Mouse (Mus musculus): ENCODE data around the gene Sf3b4.
A peak's percentile ranks its signal among the peaks of the same experiment; 100 is the strongest.
"Not testable (repeated sequence)": the region's sequence is repeated elsewhere in the genome, so short reads cannot be mapped to it uniquely, and the experiment has no call there.

Sf3b4 gene

DNA sequence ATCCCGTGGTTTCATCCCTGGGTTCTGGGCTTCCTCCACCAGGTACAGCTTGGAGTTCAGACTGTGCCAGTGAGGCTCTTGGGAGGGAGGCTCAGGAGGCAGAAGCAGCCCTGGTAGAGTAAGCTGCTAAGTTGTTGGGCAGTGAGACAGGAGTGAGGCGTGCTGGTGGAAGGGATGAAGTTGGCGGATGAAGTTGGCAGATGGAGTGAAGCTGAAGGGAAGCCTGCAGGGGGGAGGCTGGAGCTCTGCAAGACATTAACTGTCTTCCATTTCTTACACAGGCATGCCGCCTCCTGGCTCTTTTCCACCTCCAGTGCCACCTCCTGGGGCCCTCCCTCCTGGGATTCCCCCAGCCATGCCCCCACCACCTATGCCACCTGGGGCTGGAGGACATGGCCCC lies 1.9 kb downstream of the Sf3b4 start:
- peak; percentile 50 for DNase-seq

DNA sequence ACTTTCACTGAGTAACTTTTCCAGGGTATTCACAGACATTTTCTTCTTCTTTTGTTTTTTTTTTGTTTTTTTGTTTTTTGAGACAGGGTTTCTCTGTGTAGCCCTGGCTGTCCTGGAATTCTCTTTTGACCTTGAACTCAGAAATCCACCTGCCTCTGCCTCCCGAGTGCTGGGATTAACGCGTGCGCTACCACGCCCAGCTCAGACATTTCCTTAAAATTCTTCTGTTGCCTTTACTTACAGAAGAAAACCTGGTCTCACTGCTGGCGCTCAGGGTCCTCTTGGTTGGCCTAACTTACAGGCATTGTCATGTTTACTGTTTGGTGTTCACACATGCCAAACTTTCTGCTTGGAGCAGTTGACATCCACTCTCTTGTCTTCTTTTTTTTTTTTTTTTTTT lies 3.1 kb downstream of the Sf3b4 start:
- DNase-seq, result no peak

DNA sequence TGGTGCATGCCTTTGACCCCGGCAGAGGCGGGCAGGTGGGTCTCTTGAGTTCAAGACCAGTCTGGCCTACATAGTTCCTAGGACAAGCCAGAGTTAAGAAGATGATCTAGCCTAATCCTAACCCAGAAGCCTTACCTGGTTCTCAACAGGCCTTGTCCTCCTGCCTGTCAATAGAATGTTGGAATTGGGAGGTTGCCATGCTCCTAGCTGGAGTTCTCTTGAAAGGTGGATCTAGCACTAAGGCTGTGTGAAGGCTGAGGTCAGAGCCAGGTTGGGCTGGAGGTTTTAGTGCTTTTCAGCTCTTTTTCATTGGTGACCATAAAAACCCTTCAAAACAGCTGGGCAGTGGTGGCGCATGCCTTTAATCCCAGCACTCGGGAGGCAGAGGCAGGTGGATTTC lies 6.3 kb downstream of the Sf3b4 start:
- no peak for DNase-seq

DNA sequence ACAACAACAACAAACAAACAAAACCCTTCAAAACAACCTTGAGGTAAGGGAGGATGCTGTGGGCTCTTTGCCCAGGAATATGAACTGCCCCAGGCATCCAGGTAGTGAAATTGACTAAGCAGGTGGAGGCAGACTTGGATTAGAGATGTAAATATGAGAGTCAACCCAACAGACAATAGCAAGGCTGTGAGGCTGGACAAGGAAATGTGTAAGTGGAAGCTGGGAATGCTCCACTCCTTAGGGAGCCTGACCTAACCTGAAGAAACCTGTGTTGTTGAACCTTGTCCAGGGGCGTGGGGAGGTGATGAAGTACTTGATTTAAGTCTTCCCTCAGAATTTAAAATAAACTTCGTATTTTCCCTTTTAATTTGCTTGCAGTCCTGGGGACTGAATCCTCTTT lies 6.8 kb downstream of the Sf3b4 start:
- DNase-seq, result no peak

DNA sequence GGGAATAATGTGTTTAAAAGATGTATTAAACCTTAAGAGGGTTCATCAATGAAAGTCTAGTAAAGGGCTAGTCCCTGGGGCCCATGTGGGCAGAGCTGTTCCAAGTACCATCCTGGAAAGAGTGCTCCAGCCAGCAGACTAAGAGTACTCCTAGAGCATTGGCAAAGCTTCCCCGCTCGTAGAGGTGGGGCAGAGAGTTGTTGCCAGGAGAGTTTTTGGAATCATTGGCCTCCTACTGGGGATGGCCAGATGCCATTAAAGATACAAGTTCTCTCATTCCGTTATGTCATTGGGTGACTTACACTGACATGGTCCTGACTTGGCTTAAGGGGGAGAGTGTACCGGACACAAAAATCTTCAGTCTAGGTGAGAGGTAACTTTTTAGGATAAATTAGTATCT lies 7.4 kb downstream of the Sf3b4 start:
- peak; percentile 68 for DNase-seq

DNA sequence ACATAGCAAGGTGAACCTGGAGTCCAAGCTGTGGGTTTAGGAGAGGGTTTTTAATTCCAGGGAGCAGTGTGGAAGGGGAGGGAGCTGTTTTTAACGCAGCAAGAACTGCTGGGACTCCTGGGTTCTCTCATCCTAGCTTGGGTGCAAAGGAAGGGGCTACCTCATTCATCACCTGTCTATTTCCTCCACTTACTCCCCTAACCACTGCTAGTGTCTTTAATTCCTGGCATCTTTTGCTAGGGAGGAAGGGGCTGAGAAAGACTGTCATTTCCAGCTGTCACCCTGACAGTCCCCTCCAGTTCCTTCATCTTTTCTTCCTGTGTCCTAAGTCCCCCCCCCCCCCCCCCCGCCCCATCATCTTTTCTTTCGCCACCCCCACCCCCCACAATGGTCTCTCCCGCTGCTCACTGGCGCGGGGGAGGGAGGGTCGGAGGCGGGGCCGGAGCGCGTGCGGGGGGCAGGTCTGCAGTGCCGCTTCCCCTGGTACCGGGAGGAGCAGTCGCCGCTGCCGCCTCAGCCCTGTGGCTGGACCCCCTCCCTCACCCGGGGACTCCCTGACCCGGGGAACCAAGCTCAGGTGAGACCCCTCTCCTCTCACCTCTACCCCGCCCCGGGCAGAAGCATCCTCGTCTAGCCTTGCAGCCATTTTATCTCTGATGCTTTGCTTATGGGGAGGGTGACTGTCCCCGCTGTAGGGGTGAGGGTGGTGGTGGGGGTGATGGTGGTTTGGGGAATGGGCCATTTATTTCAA lies 8.8 kb downstream of the Sf3b4 start, which contains the start of gene Sv2a:
TSS of gene Sv2a (plus strand) at position 425 of the 751 bp plus-strand sequence.
- peak; percentile 86 for DNase-seq

DNA sequence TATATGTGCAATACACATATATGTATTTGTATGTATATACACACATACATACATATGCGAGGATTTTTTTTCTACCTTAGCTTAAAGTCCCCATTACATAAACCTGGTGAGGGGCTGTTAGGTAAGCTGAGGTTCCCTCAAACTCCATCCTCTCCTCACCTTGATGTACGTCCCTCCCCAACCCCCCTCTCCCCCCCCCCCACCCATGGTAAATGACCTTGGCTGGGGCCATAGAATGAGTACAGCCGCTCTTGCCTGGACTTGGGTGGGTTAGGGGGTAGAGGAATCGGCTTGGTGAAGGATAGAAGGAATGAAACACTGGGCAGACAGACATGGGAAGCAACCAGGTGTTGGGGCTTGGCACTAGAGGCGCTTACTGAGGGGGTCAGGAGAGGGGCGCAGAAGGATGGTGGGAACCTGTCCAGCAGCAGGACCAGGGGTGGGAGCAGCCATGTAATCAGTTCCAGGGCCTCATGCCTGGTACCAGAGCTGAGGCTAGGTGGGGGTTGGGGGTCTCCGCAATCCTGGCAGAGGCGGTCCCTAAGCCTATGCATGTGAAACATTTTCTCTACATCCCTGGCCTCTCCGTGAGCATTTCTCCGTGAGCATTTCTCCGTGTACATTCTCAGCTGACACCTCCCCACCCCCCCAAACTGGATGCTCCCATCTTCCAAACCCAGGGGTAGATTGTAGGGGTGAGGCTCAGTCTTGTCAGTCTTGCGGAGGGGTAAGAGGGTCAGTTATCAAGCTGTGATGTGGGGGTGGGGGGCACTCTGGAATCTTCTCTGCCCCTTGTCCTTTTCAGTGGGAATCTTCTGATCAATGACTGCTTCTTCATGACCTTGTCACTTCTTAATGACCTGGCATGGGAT lies 9.6 kb downstream of the Sf3b4 start:
- DNase-seq, result peak; percentile 67

DNA sequence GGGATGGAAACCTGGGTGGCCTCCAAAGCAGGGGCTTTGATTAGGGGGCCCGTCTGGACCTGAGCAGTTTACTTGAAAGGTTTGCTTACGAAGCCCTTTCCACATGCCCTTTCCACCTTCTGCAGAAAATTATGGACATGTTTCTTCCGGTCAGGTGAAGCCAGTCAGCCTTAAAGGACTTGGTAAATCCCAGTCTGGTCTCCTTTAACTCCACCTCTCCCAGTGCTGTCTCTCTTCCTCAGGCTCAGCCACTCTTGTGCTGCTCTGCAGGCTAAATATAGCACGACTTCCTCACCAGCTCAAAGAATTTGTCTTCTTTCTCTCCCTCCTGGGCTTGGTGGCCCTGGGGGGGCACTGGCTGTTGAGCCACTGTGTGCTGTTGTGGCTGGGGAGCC lies 10.2 kb downstream of the Sf3b4 start:
- DNase-seq, result no peak

DNA sequence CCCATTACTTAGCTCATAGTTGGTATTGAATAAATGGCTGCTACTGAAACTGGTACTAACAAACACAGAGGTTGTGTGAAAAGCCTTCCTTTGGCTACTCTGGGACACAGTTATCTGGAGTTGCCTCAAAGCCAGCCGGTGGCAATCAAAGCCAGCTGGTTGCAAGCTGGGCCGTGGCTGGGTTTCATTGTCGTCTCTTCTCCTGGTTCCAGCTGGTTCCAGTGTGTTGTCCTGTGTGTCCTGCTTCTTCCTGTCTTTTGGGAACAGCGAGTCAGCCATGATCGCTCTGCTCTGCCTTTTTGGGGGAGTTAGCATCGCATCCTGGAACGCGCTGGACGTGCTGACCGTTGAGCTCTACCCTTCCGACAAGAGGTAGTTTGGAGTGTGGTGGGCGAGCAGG lies 20.8 kb downstream of the Sf3b4 start:
- no peak for DNase-seq

DNA sequence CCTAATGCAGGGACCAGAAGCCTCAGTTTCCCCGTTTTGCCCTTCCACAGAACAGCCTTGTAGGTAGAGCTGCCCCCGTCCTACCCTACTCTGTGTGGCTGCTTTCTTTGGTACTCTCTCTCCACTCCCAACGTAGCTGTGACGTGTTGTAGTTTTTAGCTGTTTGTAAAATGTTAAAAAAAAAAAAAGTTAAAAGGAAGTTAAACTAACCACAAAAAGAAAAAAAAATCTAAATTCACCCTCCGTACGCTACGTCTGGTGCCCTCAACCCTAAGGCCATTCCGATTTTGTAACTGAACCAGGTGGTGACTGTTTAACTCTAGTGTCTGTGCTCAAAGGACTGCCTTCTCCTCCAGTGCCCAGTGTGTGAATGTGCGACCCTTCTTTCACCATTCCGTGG lies 22.8 kb downstream of the Sf3b4 start:
- DNase-seq, result no peak

DNA sequence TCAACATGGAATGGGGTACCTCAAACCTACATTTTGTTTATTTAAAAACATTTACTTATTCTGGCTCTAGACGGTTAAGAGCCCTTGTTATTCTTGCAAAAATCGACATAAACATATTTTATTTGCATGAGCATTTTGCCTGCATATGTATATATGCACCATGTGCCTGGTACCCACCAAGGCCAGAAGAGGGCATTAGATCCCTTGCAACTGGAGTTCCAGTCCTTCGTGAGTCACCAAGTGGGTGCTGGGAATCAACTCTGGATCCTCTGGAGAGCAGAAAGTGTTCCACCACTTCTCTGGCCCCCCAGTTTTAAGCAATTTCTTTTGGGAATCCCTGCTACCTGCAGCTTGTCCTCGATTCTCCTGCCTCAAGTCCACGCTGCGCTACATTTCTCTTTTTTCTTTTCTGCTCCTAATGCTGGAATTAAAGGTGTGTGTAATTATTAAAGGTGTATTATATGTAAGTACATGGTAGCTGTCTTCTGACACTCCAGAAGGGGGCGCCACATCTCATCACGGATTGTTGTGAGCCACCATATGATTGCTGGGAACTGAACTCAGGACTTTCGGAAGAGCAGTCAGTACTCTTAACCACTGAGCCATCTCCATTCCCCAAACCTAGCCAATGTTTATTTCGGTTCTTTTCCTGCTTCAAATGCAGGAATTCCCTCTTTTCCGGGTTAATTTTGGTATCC lies 23.6 kb downstream of the Sf3b4 start:
- no peak for DNase-seq

DNA sequence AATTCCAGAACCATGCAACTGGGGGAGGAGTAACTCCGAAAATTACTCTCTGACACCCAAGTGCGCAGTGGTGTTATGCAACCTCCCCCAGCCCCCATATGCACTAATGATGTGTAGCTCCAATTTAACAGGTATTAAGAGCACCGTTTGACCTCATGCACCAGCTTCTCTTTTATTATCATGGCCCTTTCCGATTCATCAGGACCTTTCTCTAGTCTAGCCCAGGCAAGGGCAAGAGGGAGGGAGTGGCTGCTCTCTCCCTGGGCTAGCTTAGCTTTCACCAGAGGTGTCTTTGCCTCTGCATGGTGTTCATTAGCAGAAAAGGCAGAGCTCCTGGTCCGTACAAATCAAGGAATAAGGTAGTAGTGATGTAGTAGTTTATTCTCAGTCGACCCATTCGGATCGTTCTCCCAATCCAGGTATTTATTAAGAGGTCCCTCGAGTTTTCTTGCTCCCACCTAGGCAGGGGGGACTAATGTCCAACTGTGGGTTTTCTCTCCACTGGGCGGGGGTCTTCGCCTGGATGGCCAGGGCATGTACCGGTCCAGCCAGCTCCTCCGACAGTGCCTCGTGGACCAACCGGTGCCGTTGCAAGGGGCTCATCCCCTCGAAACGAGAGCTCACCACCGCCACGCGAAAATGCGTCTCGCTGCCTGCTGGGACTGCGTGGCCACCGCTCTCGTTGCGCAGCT lies 24.5 kb downstream of the Sf3b4 start:
- no peak for DNase-seq

DNA sequence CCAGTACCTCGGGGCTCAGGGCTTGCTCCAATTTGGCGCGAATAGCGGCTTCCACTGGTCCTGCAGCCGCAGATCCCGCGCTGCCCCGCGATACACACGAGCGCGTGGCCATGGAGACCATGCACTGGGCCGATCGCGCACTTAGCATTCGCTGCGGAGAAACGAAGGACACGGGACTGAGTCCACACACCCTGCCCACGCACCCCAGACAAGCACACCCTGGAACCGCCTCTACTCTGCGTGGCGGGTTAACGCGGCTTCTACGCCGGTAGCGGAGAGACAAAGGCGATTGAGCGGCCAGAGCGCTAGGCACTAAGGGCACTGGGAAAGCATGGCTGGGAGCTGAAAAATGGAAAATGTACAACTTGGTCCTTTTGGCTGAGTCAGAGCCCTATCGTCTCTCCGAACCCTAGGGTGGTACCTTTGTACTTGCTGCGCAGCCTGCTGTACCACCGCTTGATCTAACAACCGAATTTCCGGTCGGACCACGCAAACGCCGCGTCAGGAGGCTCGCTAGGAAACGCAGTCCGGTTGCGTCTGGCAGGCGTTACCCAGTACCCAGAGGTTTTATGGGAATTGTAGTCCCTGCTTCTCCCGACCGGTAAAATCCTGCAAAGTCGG lies 25.1 kb downstream of the Sf3b4 start:
- peak; percentile 91 for DNase-seq

DNA sequence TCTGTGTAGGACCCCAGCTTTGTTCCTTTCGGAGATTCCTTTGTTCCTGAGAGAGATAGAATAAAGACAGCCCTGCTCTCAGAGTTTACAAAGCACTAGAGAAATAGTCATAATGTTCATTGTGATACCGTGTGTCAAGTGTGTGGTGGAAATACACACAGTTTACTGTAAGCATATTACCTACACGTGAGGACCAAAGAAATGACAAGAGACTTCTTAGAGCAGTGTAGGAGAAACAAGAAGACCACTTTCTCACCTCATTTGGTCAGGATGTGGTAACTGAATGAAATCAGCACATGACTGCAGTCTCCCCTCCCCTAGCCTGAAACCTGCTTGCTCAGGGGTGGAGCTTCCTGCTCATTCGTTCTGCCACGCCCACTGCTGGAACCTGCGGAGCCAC lies 26.0 kb downstream of the Sf3b4 start:
- DNase-seq, result no peak

DNA sequence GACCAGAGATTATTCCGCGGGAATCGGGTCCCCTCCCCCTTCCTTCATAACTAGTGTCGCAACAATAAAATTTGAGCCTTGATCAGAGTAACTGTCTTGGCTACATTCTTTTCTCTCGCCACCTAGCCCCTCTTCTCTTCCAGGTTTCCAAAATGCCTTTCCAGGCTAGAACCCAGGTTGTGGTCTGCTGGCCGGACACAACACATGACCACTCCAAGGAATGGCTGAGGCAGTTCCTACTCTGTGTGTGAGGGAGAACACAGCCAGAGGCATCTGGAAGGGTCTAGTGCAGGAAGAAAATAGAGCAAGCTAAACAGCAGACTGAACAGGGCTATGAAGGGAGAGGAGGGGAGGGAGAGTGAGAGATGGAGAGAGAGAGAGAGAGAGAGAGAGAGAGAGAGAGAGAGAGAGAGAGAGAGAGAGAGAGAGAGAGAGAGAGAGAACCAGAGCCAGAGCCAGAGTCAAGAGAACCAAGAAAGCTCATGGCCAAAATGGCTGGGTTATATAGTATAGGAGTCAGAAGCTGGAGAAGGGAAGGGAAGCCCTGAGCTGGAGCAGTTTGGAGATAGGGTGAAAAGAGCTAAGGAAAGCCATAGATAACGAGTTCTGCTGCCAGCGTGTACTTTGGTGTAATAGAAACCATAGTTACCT lies 26.6 kb downstream of the Sf3b4 start:
- DNase-seq, result not testable (repeated sequence)

DNA sequence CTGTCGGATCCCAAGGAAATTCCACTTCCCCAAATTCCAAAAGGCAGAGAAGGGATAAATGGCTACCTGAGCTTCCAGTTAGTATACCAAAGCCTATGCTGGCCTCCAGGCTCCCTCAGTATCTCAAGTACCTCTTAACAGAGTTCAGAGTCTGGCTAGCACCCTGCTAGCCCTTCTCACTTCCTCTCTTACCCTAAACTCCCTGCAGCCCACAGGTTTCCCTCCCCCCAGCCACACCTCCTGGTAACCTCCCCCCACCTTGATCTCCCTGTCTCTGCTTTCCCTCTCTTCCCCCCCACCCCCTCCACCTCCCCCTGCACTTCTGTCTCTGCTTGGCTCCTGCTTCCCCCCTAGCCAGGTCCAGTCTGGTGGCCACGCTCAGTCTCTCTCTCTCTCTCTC lies 27.6 kb downstream of the Sf3b4 start:
- DNase-seq, result no peak

DNA sequence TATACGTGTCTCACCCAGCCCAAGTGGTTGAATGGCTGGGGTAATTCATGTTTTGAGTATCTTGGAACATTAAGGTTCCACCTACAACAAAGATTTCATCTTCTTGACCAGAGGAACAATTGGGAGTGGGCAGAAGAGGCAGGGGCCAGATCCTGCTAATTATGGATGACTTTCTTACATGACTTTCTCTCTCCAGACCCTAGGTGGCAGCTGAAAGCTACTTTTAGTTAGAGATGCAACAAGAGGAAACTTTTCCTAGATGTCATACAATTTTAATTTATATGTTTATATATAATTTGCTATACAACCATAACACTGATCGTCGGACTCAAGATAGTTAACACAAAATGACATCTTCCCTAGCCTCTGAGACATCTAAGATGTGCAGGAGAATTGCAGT lies 35.7 kb downstream of the Sf3b4 start:
- no peak for DNase-seq

DNA sequence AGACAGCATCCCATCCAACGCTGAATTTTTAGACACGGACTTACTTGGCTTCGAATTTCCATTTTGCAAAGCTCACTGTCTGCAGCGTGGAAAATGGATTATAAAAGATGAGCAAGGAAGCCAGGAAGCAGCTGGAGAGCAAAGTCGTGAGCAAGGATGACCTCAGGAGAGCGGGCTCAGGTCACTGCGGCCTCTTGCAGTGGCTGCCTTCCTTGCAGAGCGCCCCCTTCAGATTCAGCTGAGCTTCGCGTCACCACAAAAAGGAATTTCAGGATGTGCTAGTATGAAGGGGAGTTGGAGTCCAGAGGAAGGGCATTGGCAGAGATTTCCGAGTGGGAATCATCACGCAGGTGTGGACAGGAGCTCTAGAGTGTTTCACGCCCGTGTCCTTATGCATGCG lies 37.1 kb downstream of the Sf3b4 start:
- DNase-seq, result no peak

DNA sequence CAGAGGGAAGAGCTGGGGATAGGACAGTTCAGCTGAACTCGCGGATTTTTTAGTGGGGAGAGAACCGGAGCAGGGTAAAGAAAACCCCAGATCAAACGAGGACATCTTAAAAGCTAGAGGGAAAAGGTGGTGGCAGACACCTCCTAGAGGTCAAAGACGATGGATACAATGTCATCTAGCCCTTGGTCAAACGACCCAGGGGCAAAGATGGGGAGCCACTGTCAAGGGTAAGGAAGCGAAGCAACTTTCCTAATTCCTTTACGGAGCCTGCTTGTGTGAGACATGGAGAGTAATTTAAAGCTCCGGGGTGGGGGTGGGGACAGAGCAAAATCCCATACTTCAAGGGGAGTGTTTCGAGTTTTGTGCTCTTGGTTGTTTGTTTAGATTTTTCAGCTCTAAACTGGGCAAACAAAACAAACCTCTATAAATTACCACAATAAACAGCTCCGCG lies 47.1 kb downstream of the Sf3b4 start:
- peak; percentile 53 for DNase-seq

DNA sequence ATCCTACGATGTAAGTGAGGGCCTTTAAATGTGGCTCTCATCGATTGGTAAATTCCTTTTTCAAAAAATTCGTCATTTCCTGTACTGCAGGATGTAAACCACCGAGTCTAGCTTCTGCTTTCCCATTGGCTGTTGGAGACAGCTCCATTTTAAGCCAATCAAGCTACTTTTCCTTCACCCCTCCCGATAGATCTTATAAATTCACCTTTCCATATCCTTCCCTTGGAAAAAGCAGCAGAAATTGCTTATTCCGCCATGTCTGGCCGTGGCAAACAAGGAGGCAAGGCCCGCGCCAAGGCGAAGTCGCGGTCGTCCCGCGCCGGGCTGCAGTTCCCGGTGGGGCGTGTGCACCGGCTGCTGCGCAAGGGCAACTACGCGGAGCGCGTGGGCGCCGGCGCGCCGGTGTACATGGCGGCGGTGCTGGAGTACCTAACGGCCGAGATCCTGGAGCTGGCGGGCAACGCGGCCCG lies 47.6 kb downstream of the Sf3b4 start, which contains the start of the genes Bola1 and Hist2h2ab:
TSS of gene Bola1 (minus strand) at position 49 of the 470 bp plus-strand sequence.
TSS of gene Hist2h2ab (plus strand) at position 205 of the 470 bp plus-strand sequence.
- peak; percentile 79 for DNase-seq

DNA sequence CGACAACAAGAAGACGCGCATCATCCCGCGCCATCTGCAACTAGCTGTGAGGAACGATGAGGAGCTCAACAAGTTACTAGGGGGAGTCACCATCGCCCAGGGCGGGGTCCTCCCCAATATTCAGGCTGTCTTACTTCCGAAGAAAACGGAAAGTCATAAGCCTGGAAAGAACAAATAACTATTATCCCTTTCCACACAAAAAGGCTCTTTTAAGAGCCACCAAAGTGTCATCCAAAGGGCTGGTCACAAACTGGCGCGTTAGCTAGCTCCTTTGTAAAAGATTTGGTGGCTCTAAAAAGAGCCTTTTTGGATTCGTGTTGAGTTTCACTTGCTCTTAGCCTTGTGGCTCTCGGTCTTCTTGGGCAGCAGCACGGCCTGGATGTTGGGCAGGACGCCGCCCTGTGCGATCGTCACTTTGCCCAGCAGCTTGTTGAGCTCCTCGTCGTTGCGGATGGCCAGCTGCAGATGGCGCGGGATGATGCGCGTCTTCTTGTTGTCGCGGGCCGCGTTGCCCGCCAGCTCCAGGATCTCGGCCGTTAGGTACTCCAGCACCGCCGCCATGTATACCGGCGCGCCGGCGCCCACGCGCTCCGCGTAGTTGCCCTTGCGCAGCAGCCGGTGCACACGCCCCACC lies 48.1 kb downstream of the Sf3b4 start:
- DNase-seq, result not testable (repeated sequence)
